Mouse (Mus musculus): ENCODE data around the gene Pld1.

Gene Pld1

GRCm38 (mm10) chr3:27994175-27994990 is 55.9 kb downstream of the Pld1 start:
- no peak for DNase-seq

DNA sequence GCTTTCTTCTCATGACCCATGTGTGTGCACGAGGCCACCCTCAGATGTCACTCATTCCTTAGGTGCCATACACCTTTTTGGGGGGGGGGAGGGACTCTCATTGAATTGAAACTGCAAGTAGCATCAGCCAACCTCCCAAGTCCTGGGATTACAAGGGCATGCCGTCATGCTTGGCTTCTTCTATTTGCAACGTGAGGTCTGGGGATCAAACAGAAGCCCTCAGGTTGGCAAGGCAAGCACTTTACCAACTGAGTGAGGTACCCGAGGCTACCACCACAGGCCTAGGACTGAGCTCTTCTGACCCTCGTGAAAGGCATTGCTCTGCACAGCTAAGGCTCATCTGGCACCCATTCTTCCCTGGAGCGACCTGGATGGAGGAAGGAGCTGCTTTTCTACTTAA is 65.8 kb downstream of the Pld1 start:
- DNase-seq: no peak

DNA sequence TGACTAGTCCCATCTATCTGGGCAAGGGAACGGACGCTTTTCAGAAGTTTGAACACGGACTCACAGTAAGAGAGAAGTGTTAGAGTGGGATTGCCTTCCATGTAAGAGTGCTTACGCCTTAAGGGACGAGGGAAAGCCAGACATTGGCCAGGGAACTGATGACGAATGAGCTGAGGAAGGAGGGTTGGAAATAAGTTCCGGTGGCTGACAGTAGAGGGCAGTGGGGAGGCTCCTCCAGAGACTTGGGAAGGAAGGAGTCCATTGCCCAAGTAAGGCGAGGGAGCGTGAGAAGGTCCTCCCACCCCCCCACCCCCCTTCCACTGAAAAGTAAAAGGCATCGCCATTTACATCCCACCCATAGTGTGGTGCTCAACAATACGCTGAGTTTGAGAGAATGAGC is 69.2 kb downstream of the Pld1 start:
- DNase-seq: no peak

GRCm38 (mm10) chr3:28008369-28008768 is 69.9 kb downstream of the Pld1 start:
- DNase-seq: no peak

DNA sequence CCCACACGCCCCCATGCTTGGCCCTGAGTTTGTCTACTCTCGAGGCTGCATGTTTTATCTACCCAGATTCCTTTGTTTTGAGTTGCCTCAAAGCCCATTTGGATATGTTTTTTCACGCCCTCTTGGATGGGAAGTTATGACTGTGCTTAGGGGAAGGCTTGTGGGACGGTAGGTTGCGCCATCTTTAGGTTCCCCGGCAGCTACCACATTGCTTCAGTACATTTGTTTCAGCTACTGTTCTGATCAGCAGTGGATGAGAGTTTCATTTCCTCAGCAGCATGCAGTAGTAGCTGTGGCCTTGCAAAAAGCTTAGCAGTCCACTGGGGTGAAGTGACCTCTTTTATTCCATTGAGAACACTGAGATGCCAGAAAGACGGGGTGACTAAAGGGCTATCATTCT is 73.7 kb downstream of the Pld1 start:
- DNase-seq: no peak

- no peak for DNase-seq
These were observed 74.9 kb downstream of the Pld1 start for GRCm38 (mm10) chr3:28013441-28013840.

DNA sequence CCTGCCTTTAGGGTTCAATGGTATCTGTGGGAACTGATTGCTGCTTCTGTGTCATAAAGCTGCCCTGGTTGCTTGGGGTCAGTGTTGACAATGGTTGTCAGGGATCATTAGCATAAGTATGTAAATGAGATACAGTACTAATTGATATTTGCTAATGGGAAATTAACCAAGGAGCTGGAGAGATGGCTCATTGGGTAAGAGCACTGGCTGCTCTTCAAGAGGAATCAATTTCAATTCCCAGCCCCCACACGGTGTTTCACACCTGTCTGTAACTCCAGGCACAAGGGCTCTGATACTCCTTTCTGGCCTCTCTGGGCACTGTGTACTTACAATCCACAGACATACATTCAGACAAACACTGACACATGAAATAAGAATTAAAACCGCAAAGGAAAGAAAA is 78.5 kb downstream of the Pld1 start:
- DNase-seq: no peak

- DNase-seq: no peak
These were observed 81.2 kb downstream of the Pld1 start for GRCm38 (mm10) chr3:28019727-28020126.

DNA sequence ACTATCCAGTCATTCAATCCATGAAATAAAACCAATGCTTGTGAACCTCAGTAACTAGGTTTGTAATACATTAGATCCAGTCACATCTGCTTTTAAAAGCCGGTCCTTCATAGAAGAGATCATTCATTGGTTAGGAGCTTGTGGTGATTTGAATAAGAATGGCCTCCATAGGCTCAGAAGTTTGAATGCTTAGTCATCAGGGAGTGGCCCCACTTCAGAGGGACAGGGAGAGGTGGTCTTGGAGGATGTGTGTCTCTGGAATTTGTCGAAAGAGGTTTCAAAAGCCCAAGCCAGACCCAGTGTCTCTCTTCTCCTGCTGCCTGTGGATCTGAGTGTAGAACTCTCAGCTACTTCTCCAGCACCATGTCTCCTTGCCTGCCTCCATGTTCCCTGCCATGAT is 81.9 kb downstream of the Pld1 start:
- DNase-seq: no peak

DNA sequence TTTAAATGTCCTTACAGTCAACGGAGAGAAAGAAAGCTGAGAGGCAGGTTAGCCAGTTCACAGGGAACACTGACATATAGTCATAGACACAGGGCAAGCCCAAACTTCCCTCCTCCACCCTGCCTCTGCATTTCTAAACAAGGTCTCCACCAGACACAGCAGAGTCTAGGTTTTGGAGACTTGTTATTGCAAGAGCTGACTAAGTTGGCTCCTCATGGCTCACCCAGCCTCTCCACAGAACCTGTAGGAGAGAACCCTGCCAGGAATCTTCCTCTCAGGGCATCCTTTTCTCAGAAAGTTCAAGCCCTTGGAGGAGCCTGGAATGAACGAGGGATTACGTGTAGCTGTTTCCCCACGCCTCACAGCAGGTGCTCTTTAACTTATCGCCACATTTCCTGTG is 83.7 kb downstream of the Pld1 start:
- no peak for DNase-seq

GRCm38 (mm10) chr3:28026876-28027275 is 88.4 kb downstream of the Pld1 start:
- no peak for DNase-seq

DNA sequence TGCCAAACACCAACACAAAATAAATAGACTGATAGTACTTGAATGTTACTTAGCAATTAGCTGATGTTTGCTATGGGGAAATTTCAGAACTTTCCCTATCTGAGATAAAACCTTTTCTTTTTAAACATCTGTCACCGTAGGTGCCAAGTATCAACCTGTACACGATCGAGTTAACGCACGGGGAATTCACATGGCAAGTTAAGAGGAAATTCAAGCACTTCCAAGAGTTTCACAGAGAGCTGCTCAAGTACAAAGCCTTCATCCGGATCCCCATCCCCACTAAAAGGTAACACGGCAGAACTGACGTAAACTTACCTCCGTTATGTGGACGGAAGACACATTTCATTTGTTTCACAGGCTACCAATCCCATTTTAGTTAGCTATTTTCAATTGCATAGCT is 90.0 kb downstream of the Pld1 start:
- DNase-seq: no peak

GRCm38 (mm10) chr3:28030860-28031259 is 92.4 kb downstream of the Pld1 start:
- DNase-seq: no peak

DNA sequence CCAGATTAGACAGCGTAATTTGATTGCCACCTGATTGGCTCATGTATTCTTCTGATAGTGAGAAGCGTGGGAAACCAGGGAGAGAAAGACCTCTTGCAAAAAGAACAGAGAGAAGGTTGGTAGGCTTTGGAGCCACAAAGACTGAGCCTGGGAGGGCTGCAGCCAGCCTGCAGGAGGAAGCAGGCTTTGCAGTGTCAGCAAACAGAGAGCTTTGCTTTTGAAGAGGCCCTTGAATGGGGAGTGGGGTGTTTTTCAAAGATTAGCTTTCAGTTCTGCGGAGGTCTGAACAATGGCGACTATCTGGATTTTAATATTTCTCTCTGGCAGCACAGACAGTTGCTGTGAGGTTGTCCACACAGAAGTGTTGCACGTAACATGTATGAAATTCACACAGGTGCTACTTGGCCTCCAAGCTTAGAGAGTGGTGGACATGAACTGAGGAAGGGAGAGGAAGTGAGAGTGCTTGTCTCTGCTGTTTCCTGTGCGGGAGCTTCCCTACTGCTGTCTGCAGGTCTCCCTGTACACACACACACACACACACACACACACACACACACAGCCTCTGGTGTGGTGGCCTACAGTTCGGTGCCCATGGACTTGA is 93.2 kb downstream of the Pld1 start:
- DNase-seq: no peak

DNA sequence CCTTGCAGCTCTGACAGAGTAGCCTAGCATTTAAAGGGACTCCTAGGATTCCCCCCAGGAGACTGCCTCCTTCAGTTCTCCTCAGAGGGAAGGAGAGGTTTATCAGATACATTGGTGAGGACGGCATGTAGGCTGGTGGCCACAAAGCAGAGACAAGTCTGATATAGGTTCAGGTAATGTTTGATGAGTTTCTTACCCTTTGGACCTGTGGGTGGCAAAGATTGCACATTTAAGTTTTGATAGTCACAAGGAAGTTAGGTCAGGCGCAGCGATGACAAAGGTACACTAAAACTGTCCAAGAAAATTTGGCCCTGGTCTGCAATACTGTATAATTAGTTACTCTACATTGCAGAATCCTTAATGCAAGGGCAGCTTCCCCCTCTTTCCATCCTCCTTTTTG is 95.4 kb downstream of the Pld1 start:
- DNase-seq: no peak

- DNase-seq: no peak
These were observed 96.3 kb downstream of the Pld1 start for GRCm38 (mm10) chr3:28034707-28035333.

- no peak for DNase-seq
These were observed 98.9 kb downstream of the Pld1 start for GRCm38 (mm10) chr3:28037320-28037932.

DNA sequence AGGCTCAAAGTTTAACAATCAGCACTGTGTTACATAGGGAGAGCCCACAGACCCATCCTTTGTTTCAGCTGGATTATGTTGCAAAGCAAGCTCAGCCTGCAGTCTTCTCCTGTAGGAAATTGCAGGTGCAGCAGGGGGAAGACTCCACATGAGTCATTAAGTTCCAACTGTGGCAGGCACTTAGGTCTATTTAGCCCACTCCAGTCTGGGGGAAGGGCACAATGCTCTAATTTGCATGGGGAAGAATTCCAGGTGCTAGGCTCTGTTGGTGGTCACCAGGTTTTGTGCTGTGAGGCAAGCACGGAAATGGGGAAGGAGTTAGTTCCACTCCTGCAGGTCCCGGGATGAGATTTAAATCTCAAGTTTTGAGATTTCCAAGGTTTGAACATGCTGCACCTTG is 99.6 kb downstream of the Pld1 start:
- no peak for DNase-seq

- DNase-seq: no peak
These were observed 101.3 kb downstream of the Pld1 start for GRCm38 (mm10) chr3:28039760-28040159.

DNA sequence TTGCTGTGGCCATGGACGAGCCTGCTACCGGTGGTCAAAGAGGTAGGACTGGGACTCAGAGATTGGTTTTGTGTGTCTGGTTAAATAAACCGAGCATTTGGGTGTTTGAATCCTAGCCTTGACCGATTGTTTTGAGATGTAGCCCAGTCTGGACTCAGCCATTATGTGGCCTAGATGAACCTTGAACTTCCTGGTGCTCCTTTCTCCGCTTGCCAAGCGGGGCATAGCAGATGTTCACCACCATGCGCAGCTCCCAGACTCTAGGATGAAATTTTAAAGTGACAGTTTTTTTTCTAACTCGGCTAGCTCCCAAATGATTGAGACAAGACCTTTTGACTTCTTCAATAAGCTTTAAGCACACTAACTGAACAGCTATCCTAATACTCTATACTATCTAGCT is 102.7 kb downstream of the Pld1 start:
- no peak for DNase-seq

GRCm38 (mm10) chr3:28042366-28042765 is 103.9 kb downstream of the Pld1 start:
- no peak for DNase-seq

DNA sequence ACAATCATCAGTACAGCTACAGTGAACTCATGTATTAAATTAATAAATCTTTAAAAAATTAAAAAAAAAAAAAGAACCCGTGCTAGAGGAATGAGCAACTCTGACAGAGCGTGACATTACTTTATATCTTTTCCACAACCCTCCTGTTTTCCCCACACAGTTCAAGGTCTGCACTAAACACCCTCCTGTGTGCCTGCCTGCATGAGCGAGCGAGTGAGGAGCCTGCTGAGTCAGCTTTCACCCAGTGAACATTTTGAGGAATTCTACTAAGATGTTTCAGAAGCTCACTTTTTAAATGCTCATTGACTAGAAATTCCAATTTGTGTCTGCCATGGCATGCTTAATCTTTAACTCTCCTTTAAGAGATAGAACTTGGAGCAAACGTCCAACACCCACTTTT is 109.1 kb downstream of the Pld1 start:
- no peak for DNase-seq

DNA sequence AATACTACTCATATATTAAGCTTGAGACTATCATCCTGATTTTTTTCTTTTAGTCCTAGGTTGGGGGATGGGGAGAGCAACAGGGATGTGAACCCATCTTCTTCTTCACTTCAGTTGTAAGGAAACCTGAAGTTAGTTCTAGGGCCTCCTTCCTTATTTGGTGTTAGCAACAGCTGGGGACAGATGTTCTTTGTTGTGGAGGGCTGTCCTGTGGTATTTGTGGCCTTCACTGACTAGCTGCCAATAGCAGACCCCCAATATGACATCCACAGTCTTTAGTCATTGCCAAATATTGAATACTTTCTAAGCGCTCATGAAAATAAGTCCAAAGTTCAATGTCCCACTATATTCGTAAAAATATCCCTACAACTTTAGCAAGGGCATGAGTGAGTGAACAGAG is 111.0 kb downstream of the Pld1 start:
- no peak for DNase-seq

- no peak for DNase-seq
These were observed 114.6 kb downstream of the Pld1 start for GRCm38 (mm10) chr3:28053076-28053475.

Data from B cell, adult 2 months (primary cell).